Mouse (Mus musculus) layer of hippocampus, adult 9-11 months (tissue): ENCODE results near the gene Crocc.
A peak's percentile ranks its signal among the peaks of the same experiment; 100 is the strongest.

Experiments
- DNase-seq: peaks from one replicate; pipeline ENCODE4 v3.0.0; 2022

Crocc gene

GRCm38 (mm10) chr4:141060426-141061301 lies at the start of gene Crocc:
Crocc (minus strand) TSS chr4:141060550.
- DNase-seq = peak; percentile 98

- DNase-seq = no peak
These were observed 47.9 kb upstream of the Crocc start for GRCm38 (mm10) chr4:141108196-141108732.

GRCm38 (mm10) chr4:141106526-141107183 lies 46.3 kb upstream of the Crocc start:
- DNase-seq = no peak

- DNase-seq = no peak
These were observed 41.5 kb upstream of the Crocc start for GRCm38 (mm10) chr4:141101855-141102254.

- no peak for DNase-seq
These were observed 40.9 kb upstream of the Crocc start for GRCm38 (mm10) chr4:141101291-141101690.

GRCm38 (mm10) chr4:141099956-141100355 lies 39.6 kb upstream of the Crocc start:
- no peak for DNase-seq

GRCm38 (mm10) chr4:141098935-141099334 lies 38.6 kb upstream of the Crocc start:
- no peak for DNase-seq

- no peak for DNase-seq
These were observed 36.4 kb upstream of the Crocc start for GRCm38 (mm10) chr4:141096710-141097109.

GRCm38 (mm10) chr4:141095016-141095415 lies 34.7 kb upstream of the Crocc start:
- no peak for DNase-seq

GRCm38 (mm10) chr4:141088714-141089113 lies 28.4 kb upstream of the Crocc start:
- DNase-seq = peak; percentile 42

- DNase-seq = no peak
These were observed 27.7 kb upstream of the Crocc start, which contains the start of gene Spata21 for GRCm38 (mm10) chr4:141088033-141088432. Spata21 (plus strand) TSS chr4:141088333.

GRCm38 (mm10) chr4:141086862-141087261 lies 26.5 kb upstream of the Crocc start:
- no peak for DNase-seq

- no peak for DNase-seq
These were observed 18.3 kb upstream of the Crocc start for GRCm38 (mm10) chr4:141078510-141079137.

GRCm38 (mm10) chr4:141077681-141078509 lies 17.5 kb upstream of the Crocc start, which contains the start of gene Necap2:
Necap2 (minus strand) TSS chr4:141078357.
- DNase-seq = peak; percentile 95

- no peak for DNase-seq
These were observed 16.6 kb upstream of the Crocc start for GRCm38 (mm10) chr4:141076761-141077506.

- DNase-seq = no peak
These were observed 13.8 kb upstream of the Crocc start for GRCm38 (mm10) chr4:141074109-141074508.

GRCm38 (mm10) chr4:141073661-141074060 lies 13.3 kb upstream of the Crocc start:
- peak; percentile 76 for DNase-seq

GRCm38 (mm10) chr4:141072502-141072901 lies 12.2 kb upstream of the Crocc start:
- no peak for DNase-seq

- no peak for DNase-seq
These were observed 9.4 kb upstream of the Crocc start for GRCm38 (mm10) chr4:141069731-141070130.

GRCm38 (mm10) chr4:141068655-141069054 lies 8.3 kb upstream of the Crocc start:
- DNase-seq = no peak

- no peak for DNase-seq
These were observed 7.2 kb upstream of the Crocc start for GRCm38 (mm10) chr4:141067516-141068046.
